Mouse (Mus musculus) brain, embryonic 14.5 days (tissue): ENCODE results near the gene Stpg1.

ENCODE experiments used
- CTCF ChIP-seq: fragments of 200-500 bp; IDR thresholded peaks from 2 replicates; pipeline ENCODE4 v1.5.1; 2012; ENCODE audit warnings: inconsistent platforms, mild to moderate bottlenecking, moderate library complexity, borderline replicate concordance; ENCODE audit not compliant: insufficient read depth, insufficient read length; ENCODE audit errors: extremely low read depth
- POLR2A ChIP-seq: fragments of 200-500 bp; IDR thresholded peaks from 2 replicates; pipeline ENCODE4 v1.6.1; 2012; ENCODE audit warnings: mild to moderate bottlenecking, inconsistent platforms, borderline replicate concordance; ENCODE audit not compliant: poor library complexity, insufficient read depth, insufficient read length, severe bottlenecking; ENCODE audit errors: extremely low read depth

- no peak for TF ChIP-seq POLR2A
- TF ChIP-seq CTCF = peak; percentile 87; the same call in 1 of the 2 replicates
These were observed 13.9 kb downstream of the Stpg1 start for GRCm38 (mm10) chr4:135508419-135509039.
